Mouse (Mus musculus) mouse embryonic stem cell (cell line): ENCODE data around the gene Ech1.

Source experiments
- in situ Hi-C, 2 experiments: fragments of 300-500 bp; cut with MboI; formaldehyde crosslinking; loops; 1 replicate in 1 of 2; 3 replicates in 1 of 2; pipeline ENCODE4 v1.14.3; 2019 to 2020; ENCODE audit warnings: low sequenced_read_pairs in 2 of 2, low pct_unique_long_range_greater_than_20kb in 1 of 2, mixed read lengths in 1 of 2; ENCODE audit not compliant: unreplicated experiment in 1 of 2

Gene Ech1

DNA sequence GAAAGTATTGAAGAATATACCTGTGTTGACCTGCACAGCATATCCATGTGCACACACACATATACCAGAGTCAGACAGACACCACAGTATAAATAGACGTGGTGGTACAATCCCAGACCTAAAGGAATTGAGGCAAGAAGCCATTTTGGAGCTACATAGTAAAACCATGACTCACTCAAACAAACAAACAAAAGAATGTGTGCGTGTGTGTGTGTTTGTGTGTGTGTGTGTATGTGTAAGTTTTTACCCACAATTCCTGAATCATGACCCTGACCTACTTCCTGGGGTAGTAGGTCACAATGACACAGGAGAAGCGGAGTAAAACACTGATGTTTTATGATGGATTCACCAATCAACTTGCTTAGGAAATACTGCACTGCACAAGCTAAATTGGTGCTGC, 23.6 kb upstream of the Ech1 start:
- in situ Hi-C loops = no loop called here

DNA sequence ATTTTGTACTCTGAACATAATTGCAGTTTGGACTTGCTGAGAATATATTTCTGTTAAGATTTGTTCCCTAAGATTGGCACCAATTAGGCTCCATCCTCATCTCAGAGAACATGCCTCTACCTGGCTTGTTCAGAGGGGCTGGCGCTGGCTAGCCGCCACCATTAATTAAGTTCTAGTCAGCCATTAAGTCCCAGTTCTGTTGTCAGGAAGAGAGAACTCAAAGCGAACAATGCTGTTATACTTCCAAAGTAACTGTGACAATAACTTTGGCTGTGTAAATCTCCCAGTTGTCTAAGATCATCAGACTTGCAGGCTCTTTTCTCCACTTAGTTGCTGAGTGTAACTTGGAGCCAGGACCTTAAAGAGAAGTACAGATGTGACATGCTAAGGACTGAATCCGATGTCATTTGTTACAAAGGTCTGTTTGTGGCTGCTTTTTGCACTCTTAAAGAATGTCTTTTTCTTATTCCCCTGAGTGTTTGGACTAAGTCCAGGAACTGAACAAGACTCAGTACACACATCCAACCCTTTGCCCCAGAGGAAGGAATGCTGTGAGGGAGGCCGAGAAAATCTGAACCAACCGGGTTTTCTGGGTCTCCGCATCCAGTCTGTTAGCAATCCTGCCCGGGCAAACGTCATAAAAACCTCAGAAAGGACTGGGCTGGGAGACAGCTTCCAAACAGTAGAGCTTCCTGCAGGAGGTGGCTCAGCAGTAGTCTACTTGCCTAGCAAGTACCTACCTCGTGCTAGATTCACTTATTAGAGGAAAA, 22.9 kb upstream of the Ech1 start:
- in situ Hi-C loops = no loop called here

DNA sequence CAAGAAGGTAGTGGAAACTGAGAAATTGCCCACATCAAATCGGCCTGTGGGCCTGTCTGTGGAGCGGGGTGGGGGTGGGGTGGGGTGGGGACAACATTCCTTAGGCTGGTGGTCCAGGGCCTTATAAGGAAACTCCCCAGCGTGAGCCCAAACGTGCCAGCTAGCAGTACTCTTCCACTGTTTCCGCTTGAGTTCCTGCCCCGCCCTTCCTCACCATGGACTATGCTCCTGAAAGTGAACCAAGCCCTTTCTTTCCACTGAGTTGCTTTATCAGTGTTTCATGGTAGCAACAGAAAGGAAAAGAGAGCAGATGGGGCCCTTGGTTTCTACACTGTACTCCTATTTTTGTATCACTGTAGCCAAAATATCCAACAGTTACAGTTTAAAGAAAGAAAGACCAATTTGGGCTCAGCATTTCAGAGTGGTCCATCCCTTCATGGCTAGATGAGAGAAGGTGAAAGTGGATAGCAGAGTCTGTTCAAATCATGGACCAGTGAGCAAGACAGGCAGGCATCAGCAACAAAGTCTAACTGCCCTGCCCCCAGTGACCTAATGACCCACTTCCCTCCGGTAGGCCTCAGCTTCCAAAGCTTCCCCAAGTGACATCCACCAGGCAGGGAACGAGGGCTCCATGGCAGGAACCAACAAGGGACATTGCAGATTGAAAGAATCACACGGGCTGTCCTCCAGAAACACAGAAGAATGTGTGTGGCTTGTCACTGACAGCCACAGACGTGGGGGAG, 22.0 kb upstream of the Ech1 start:
- in situ Hi-C loops = no loop called here

DNA sequence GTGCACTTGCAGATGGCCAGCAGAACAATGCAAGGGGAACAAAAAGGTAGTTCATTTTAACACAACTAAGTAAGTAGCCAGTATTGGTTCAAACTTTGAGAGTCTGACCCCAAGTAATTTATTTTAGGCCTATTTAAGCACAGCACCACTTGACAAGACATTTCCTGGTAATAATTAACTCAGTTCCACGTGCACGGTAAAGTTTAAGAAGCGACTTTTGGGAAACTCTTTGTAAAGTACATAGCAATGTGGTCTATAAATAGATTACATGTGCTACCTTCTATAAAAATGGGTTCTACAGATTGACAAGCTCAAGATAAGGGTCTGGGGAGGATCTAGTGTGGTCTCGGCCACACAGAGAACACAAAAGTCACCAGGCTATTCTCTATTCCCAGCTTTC, 21.3 kb upstream of the Ech1 start:
- in situ Hi-C loops = no loop called here

DNA sequence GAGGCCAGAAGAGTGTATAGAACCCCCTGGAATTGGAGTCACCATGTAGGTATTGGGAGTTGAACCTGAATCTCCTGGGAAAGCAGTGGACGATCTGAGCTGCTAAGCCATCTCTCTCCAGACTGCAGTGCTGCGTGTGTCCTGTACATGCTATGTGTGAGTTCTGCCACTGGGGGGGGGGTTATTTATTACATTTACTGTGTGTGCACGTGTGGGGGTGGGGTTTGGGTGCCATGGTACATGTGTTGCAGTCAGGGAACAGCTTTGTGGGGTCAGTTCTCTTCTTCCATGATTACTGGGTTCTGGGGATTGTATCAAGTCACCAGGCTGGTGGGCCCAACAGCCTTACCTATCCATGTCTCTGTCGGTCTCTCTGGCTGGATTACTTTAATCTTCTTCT, 18.1 kb upstream of the Ech1 start:
- in situ Hi-C loops = no loop called here

DNA sequence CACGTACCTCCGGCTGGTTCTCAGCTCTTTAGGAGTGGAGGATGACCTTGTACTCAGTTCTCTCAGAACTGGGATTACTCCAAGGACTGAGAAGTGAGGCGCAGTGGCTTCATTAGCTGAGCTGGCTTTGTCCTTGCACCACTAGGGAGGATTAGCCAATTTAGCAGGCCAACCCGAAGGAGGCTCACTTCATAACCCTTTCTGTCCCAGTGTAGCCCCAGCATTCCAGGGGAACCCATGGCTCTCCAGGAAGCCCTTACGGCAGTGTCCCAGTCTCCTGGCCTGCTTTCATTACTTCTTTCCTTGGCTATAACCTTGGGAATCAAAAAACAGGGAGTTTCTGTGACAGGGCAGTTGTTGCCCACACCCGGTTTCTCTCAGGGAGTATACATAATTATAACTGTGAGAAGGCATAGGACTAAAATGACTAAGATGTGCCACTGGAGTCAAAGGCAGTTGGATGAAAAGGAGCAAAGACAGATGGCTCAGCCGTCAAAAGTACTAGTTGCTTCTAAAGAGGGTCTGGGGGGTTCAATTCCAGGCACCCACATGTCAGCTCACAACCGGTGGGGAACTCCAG, 17.3 kb upstream of the Ech1 start:
- in situ Hi-C loops = no loop called here

DNA sequence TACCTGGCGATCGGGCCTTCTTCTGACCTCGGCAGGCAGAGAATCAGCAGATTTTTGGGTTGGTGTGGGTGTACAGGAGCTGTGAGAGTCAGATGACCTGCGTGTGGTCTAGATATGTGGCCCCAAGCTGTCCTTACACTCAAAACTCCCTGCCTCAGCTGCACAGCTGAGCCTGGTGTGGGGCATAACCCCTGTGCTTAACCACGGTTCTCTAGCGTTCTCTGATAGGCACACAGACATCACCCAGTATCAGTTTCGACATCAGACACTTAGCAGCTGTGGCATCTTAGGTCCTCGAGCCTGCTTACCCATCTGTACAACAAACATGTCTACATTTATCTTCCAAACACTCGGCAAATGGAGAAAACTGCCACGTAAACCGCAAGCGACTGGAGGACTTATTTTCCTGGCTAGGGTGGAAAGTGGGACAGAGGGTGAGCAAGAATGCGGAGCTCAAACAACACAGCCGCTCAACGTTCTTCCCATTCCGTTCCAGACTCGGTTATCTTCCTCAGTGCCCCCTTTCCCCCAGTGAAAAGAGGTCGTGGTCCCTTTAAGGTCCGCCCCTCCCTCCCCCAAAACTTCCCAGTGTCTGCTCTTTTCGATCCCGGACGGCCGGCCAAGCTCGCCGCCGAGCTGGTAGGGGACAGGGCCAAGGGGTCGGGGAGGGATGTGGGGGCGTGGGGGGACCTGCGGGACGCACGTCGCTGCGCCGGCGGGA, 16.6 kb upstream of the Ech1 start, which contains the start of gene Hnrnpl:
Gene Hnrnpl (plus strand): TSS at position 321 of the 721 bp plus-strand sequence.
- in situ Hi-C loops = no loop called here

DNA sequence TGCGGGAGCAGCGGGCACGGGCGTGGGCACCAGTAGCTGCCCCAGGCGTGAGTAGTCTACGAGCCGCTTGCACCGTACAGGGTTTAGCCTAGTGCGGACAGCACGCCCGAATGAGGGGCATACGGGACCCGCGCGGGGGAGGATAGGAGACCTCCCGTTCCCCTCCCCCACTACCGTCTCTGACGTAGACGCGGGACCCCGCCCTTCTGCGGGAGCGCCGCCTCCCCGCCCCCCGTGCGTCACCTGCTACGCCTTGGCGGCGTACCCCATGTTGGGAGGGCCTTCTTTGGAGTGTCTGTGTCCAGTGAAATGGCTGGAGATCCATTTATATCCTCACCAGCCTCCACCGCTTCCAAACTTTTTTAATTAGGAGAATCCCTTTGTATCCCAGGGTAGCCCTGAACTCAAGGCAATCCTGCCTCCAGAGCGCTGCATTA, 16.0 kb upstream of the Ech1 start:
- in situ Hi-C loops = no loop called here

DNA sequence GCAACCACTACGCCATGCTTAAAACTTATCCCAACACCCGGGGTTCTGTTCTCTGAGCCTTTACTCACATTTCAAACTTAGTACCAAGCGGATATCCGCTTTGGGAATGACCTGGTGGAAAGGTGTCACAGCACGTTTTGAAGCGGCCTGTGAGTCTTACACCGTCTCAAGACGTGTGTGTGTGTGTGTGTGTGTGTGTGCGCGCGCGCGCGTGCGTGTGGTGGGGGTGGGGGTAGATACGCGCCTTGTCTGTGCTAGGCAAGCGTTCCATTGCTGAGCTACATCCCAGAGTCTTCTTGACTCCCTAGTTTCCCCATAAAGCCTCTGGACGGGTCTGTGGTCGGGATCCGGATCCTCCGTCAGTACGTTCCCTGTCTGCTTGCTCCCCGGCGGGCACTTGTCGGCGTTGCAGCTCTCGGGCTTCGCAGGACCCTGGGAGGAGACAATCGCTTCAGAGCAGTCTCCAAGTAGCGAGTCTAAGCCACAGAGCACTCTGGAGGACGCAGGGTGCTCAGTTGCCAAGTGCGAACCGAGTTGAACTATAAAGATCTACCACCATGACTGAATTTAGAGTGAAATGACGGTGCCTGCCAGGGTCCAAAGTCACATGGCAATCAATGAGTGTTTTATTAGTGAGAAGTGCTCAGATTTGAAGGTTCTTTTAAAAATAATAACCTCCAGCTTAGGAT, 15.5 kb upstream of the Ech1 start:
- in situ Hi-C loops = no loop called here

DNA sequence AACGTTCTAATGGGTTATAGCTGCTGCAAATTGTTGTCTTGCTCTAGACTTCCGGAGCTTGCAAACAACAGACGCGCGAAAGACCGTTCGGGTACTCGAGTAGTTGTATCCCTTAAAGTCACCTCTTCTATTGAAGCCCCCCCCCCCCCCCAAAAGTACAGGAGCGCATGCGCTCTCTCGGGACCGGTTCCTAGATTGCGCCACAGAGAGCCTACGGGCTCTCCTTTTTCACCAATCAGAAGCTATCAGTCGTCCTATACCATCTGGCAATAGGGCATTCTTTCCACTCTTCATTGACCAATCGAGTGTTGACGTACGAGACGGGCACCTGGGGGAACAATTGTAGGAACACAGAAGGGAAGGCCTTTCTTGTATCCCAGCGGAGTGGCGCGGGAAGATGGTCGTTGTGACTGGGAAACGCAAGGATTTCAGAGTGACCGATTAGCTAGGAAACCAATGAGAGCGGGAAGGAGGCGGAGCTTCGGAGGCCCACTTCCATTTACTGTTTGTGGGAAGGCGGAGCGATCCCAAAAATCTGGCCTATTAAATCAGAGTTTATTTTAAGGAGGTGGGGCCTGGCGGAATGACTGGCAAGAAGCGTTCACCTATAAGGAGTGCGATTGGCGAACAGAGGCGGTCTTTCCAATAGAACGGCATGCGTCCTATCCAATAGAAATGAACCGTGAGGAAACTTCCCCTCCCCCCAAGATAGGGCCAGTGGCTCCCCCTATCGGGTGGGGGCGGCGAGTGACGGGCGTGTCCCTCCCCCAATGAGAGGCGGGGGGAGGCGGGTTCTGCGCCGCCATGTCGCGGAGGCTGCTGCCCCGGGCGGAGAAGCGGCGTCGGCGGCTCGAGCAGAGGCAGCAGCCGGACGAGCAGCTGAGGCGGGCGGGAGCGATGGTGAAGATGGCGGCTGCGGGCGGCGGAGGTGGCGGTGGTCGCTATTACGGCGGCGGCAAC, 14.6 kb upstream of the Ech1 start:
- in situ Hi-C loops = no loop called here

DNA sequence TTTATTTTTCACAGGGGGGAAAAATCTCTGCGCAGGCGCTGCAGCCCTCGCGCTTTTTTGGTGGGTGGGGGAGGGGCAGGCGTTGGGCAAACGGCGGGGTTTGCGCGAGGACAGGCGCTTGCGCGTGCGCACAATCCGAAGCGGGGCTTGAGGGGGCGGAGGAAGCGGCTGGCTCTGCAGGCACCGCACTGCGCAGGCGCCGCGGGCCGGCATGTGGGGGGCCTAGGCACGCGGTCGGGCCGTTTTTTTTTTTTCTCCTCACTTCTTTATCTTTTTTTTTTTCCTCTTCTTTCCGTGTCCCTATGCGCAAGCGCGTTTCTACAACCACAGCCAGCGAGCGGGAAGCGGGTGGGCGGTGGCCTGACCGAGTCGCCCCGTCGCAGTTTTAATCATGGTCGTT, 13.8 kb upstream of the Ech1 start:
- in situ Hi-C loops = no loop called here

DNA sequence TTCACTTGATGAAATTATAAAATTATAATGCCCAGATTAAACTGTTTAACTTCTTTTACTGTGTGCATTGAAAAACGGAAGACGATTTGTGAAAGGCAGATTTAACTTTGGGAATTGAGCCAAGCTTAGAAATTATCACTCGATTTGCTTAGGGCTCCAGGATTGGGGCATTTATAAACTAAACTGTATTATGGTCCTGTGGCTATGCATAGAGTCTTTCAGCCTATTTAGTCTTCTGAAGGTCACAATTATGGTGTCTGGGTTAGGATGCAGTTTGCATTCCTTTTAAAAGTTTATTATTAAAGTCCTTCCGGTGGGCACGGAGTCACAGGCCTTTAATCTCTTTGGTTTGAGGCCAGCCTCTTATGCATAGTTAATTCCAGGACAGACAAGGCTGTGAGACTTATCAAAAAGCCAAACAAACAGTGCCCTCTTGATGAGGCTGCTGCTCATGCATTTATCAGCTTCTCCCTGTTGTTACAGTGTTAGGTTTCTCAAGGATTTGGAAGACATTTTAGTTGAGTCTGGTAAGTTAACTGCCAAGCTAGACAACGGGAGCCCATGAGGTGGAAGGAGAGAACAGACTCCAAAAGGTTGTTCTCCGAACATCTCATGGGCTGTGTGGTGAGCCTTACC, 13.3 kb upstream of the Ech1 start:
- in situ Hi-C loops = no loop called here

DNA sequence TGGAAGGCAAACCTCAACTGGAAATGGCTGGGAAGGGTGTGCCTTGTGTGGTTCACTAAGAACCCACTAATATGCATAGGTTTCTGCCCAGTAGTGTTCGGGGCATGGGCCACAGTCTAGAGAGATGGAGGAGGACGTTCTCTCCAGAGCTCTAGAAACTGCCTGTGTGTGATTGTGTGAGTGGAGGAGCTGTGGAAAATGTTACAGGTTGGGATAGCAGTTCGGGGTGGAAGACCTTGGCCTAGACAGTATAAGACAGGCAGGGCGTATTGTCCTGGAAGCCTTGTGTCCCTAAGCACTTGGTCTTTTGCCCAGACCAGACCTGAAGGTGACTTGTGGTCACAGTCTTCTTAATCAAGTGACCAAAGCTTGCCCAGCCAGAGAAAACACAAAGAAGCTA, 12.6 kb upstream of the Ech1 start:
- in situ Hi-C loops = no loop called here

DNA sequence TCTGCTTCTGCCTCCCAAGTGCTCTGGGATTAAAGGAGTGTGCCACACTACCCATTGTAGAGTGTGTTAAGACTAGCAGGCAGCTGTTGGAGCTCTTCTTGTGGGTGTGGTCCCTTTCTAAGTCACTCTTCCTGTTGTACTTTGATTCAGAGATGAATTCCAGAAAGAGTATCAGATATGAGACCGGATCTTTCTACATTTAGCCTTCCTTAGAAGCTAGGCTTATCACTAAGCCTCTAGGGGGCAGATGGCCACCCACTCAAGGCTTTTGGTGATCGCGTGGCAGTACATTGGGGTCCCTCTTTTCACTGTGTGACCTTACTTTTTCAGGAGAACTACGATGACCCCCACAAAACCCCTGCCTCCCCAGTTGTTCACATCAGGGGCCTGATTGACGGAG, 12.1 kb upstream of the Ech1 start:
- in situ Hi-C loops = no loop called here

DNA sequence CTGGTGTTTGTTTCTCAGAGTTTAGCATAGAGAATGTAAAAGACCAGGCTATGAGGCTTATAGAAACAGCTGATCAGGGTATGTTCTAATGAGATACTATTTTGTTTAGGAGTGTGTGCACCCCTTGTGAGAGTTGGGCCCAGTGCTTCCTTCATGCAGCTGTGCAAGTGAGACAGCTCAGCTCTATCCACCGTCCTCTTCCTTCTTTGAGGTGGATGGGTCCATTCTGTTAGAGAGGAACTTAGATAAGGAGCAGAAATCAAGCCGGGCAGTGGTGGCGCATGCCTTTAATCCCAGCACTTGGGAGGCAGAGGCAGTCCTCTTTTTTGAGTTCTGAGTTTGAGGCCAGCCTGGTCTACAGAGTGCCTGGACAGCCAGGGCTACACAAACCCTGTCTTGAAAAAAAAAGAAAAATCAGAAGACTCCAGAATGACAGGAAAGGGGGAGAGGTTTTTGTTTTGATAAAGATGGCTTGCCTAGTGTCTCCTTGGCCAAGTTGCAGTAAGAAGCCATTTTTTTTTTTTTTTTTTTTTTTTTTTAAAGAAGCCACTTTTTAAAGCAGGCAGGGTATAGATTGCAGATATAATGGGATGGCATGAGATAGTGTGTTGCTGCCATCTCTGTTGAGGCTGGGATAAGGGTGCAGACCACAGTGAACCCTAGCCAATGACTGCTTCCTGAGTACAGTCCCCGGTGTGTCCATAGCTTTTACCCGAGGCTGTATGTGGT, 10.5 kb upstream of the Ech1 start:
- in situ Hi-C loops = no loop called here

DNA sequence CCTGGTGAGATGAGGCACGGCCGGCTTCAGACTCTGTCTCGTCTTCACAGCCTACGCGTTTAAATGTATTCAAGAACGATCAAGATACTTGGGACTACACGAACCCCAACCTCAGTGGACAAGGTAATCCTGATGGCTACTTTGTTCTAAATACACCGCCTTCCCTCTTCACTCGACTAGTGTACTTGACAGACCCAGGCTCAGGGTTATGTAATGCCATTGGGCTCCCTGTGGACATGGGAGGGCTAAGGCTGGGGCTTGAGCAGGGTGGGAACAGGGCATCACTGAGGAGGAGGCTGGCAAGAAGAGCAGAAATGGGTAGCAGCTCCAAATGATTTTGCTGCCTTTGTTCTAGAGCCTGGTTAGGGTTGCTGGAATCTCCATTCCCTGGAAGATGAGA, 9.8 kb upstream of the Ech1 start:
- in situ Hi-C loops = no loop called here

DNA sequence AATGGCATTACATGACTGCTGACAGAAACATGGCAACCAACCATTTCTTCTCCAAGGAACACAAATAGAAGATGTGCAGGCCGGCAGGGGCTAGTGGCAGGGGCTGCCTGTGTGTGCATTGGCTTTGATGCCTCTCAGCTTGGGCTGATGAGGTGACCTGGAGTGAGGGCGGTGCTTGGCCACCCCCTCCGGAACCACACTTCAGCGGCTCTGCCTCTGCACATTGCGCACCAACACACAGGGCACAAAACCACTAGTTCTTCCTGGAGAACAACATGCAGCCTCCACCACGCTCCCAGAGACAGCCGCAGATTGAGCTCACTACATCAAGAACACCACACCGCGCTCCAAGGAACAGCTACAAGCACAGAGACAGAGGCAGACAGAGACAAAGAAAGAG, 8.8 kb upstream of the Ech1 start:
- in situ Hi-C loops = no loop called here
